Mouse (Mus musculus): Measurements from ENCODE around the gene Unc93a2. TPM values are rescaled to one million over a fixed set of nuclear protein-coding genes. Genes with fewer than 3 reads are reported as not detected.
"Not testable (repeated sequence)": the region's sequence is repeated elsewhere in the genome, so short reads cannot be mapped to it uniquely, and the experiment has no call there.

Gene Unc93a2
- polyA plus RNA-seq, 1 experiment = 56.5 TPM

GRCm38 (mm10) chr17:7319789-7320188, 65.5 kb downstream of the Unc93a2 start:
- not testable (repeated sequence) for H3K4me3 ChIP-seq (ENCODE audit: low read depth, low read length); H3K27ac ChIP-seq (ENCODE audit: insufficient read depth, low read depth, low read length); H3K36me3 ChIP-seq (ENCODE audit: control insufficient read depth, insufficient read depth, low read length); H3K27me3 ChIP-seq (ENCODE audit: control insufficient read depth, insufficient read depth, low read length); H3K4me1 ChIP-seq (ENCODE audit: control insufficient read depth, insufficient read depth, insufficient read length, low read length)
- 76% methylated on average over 6 of the region's 6 CpGs for WGBS

- H3K27me3 ChIP-seq (ENCODE audit: control insufficient read depth, insufficient read depth, low read length); H3K4me3 ChIP-seq (ENCODE audit: low read depth, low read length): not testable (repeated sequence)
Measured at GRCm38 (mm10) chr17:7315693-7316382, 69.4 kb downstream of the Unc93a2 start.

More at GRCm38 (mm10) chr17:7315693-7316382, 69.4 kb downstream of the Unc93a2 start:
- not testable (repeated sequence) for H3K36me3 ChIP-seq (ENCODE audit: control insufficient read depth, insufficient read depth, low read length); H3K27ac ChIP-seq (ENCODE audit: insufficient read depth, low read depth, low read length); H3K4me1 ChIP-seq (ENCODE audit: control insufficient read depth, insufficient read depth, insufficient read length, low read length)
- 70% methylated on average over 8 of the region's 8 CpGs for WGBS

Other genes starting within 250 kb of the Unc93a2 start
- gene Rps6ka2, start 215.3 kb downstream of the Unc93a2 start, polyA plus RNA-seq (2012; rRNA removed) = 1.8 and 2.1 TPM in 2 replicates
- gene Tcp10a, start 60.8 kb downstream of the Unc93a2 start, polyA plus RNA-seq (2012; rRNA removed) = not detected in 2 replicates
- gene Ttll2, start 32.8 kb downstream of the Unc93a2 start, polyA plus RNA-seq (2012; rRNA removed) = 1.2 and 3.0 TPM in 2 replicates
- 2.1 TPM in 1 of 2 replicates, not detected in the other for gene Gm49630, start 13.5 kb downstream of the Unc93a2 start, polyA plus RNA-seq (2012; rRNA removed)